Mouse (Mus musculus) embryonic facial prominence, embryonic 13.5 days (tissue): ENCODE data around the gene Csrnp2. TPM values are rescaled to one million over a fixed set of nuclear protein-coding genes. Genes with fewer than 3 reads are reported as not detected.
"Not testable (repeated sequence)": the region's sequence is repeated elsewhere in the genome, so short reads cannot be mapped to it uniquely, and the experiment has no call there.

ENCODE experiments used
- ATAC-seq: fragments of 200-750 bp; cut with Nextera tagmentation; 2 replicates; pipeline ENCODE4 v1.8.0; 2017; ENCODE audit warnings: low read depth; ENCODE audit not compliant: insufficient number of reproducible peaks, insufficient read depth, low FRiP score, low TSS enrichment
- H3K27ac ChIP-seq: fragments of 300-500 bp; sonication (generic); 2 replicates; pipeline ENCODE4 v1.5.1; 2015; ENCODE audit warnings: moderate library complexity, mild to moderate bottlenecking, inconsistent platforms
- H3K27me3 ChIP-seq: fragments of 300-500 bp; sonication (generic); 2 replicates; pipeline ENCODE4 v1.6.1; 2015; ENCODE audit warnings: mild to moderate bottlenecking, inconsistent platforms
- H3K36me3 ChIP-seq: fragments of 300-500 bp; sonication (generic); 2 replicates; pipeline ENCODE4 v1.6.1; 2015; ENCODE audit warnings: mild to moderate bottlenecking, inconsistent platforms
- H3K4me1 ChIP-seq: fragments of 300-500 bp; sonication (generic); 2 replicates; pipeline ENCODE4 v1.6.1; 2015; ENCODE audit warnings: inconsistent platforms
- H3K4me2 ChIP-seq: fragments of 300-500 bp; sonication (generic); 2 replicates; pipeline ENCODE4 v1.6.1; 2015; ENCODE audit warnings: moderate library complexity, mild to moderate bottlenecking, inconsistent platforms
- H3K4me3 ChIP-seq: fragments of 300-500 bp; sonication (generic); 2 replicates; pipeline ENCODE4 v1.5.1; 2015; ENCODE audit warnings: mild to moderate bottlenecking, inconsistent platforms
- H3K9ac ChIP-seq: fragments of 300-500 bp; sonication (generic); 2 replicates; pipeline ENCODE4 v1.6.1; 2015; ENCODE audit warnings: mild to moderate bottlenecking, inconsistent platforms
- H3K9me3 ChIP-seq: fragments of 300-500 bp; sonication (generic); 2 replicates; pipeline ENCODE4 v1.6.1; 2016; ENCODE audit warnings: inconsistent platforms
- WGBS: fragments of 180-500 bp; shearing (Covaris S2); methylation state at CpG from one replicate; pipeline ENCODE4 v1.1.7; 2015; ENCODE audit warnings: mixed read lengths; 5-methylcytosine and 5-hydroxymethylcytosine counted together
- polyA plus RNA-seq: library from polyadenylated mRNA; unstranded; fragments of >200 nt; fragmentation: Nextera tagmentation; extraction: Ambion mirVana; gene quantifications from 2 replicates; pipeline ENCODE4 v1.2.1, GENCODE M21; 2015

The Csrnp2 gene
- polyA plus RNA-seq, 1 experiment from 2014 or later: 24.8 TPM

GRCm38 (mm10) chr15:100510072-100510471 lies 14.8 kb upstream of the Csrnp2 start:
- Histone ChIP-seq H3K27me3 (no peaks in the 10 kb centered on the region), H3K36me3 (peaks cover 84% of the 10 kb centered on the region), H3K27ac (no peak overlapping the region), H3K4me2 (no peak overlapping the region), H3K4me1 (no peaks in the 10 kb centered on the region), H3K9ac (no peak overlapping the region), H3K9me3 (no peaks in the 10 kb centered on the region), H3K4me3 (no peak overlapping the region)
- WGBS: 87% methylated on average over 11 of the region's 11 CpGs
- no peak for ATAC-seq

DNA sequence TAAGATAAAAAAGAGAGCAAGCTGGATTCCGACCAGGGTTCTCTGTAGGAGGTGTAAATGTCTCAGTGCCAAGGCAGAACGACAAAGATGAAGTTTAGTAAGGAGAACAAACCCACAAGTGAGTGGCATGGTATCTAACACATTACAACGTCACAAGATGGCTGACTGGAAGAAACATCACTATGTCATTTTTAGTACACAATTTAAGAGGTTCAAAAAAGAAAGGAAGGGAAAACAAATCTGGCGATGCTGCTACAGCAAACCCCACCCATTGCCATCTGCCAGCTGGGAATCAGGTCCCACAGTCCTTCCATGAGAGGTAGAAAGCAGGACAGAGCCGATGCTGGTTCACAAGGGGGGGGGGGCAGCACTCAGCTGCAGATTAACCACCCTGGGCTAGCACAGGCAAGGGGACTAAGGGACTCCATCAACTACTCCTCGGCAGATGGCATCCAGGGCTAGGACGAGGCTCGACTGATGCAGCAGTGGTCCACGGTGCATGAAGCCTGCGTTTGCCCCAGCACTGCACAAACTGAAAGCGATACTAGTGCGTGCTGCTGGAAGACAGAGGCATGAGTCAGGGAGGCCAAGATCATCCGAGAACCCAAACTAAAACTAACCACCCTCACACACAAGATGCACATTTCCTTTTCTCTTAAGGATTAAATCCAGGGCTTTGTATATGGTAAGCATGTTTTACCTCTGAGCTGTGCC lies 13.3 kb upstream of the Csrnp2 start:
- Histone ChIP-seq H3K36me3 (peaks cover 85% of the 10 kb centered on the region), H3K27me3 (no peaks in the 10 kb centered on the region), H3K9ac (no peak overlapping the region), H3K4me3 (no peak overlapping the region), H3K4me2 (no peak overlapping the region), H3K4me1 (no peaks in the 10 kb centered on the region), H3K27ac (no peak overlapping the region), H3K9me3 (no peaks in the 10 kb centered on the region)
- WGBS: 90% methylated on average over 13 of the region's 13 CpGs
- no peak for ATAC-seq

GRCm38 (mm10) chr15:100499506-100499905 lies 4.2 kb upstream of the Csrnp2 start:
- H3K4me2 ChIP-seq, H3K4me3 ChIP-seq, H3K4me1 ChIP-seq, H3K27ac ChIP-seq, H3K9me3 ChIP-seq, ATAC-seq, H3K27me3 ChIP-seq, H3K9ac ChIP-seq: not testable (repeated sequence)
- H3K36me3 ChIP-seq: peaks cover 14% of the 10 kb centered on the region
- WGBS: 92% methylated on average over 8 of the region's 8 CpGs

DNA sequence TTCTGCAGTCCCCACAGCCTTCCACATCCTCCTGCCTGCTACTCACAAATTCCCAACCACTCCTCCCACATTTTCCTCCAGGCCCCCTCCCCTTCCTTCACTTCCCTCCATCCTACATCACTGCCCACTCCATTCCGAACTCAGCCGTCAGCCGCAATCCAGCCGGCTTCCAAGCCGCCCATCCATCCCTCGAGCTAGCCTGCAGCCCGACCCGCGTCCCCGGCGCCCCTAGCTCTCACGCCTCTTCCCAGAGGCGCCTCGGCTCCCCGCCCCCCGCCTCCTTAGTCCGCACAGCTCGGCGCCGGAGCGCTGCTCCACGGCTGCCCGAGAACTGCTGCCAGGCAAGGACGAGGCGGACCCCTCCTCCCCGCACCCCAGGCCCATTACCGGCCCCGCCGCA lies 641 bp downstream of the Csrnp2 start:
- Histone ChIP-seq H3K4me3 (peak overlapping the region; percentile 85), H3K4me2 (peak overlapping the region; percentile 79), H3K9ac (peak overlapping the region; percentile 96), H3K4me1 (peaks cover 42% of the 10 kb centered on the region), H3K9me3 (no peaks in the 10 kb centered on the region), H3K27me3 (no peaks in the 10 kb centered on the region), H3K27ac (peak overlapping the region; percentile 97), H3K36me3 (0 out of 2 replicates have a peak, but pooled peaks cover under 1% of the 10 kb centered on the region)
- peak; percentile 83 for ATAC-seq
- WGBS: under 1% methylated on average over 29 of the region's 29 CpGs

- Histone ChIP-seq H3K4me3 (no peak overlapping the region), H3K36me3 (peaks cover 27% of the 10 kb centered on the region), H3K9me3 (no peaks in the 10 kb centered on the region), H3K27ac (no peak overlapping the region), H3K27me3 (no peaks in the 10 kb centered on the region), H3K4me1 (peaks cover 45% of the 10 kb centered on the region), H3K4me2 (0 out of 2 replicates have a peak overlapping the region, but pooled peaks have one; percentile 79), H3K9ac (no peak overlapping the region)
- 69% methylated on average over 9 of the region's 9 CpGs for WGBS
- ATAC-seq: no peak
Measured at GRCm38 (mm10) chr15:100491966-100492365, 3.3 kb downstream of the Csrnp2 start.

DNA sequence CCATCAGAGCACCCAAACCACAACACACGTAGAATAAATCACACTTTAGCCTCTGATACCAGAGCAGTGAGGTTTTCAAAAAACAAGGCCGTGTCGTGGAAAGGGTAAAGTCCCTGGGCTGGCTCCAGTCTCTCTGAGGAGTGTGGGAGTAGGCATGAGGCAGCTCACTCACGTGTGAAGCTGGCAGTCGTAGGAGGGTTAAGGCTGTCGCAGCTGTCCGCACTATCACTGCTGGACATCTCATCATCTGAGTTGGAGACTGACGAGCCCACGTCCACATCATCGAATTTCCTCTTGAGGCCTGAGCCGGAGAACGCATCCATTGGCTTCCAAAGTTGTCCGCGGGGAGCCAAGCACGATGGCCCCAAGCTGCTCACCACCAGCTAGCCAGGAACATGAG lies 6.0 kb downstream of the Csrnp2 start:
- Histone ChIP-seq H3K4me3 (no peak overlapping the region), H3K36me3 (peaks cover 54% of the 10 kb centered on the region), H3K4me2 (no peak overlapping the region), H3K27ac (no peak overlapping the region), H3K27me3 (no peaks in the 10 kb centered on the region), H3K4me1 (peaks cover 44% of the 10 kb centered on the region), H3K9me3 (no peaks in the 10 kb centered on the region), H3K9ac (no peak overlapping the region)
- no peak for ATAC-seq
- 84% methylated on average over 15 of the region's 15 CpGs for WGBS

DNA sequence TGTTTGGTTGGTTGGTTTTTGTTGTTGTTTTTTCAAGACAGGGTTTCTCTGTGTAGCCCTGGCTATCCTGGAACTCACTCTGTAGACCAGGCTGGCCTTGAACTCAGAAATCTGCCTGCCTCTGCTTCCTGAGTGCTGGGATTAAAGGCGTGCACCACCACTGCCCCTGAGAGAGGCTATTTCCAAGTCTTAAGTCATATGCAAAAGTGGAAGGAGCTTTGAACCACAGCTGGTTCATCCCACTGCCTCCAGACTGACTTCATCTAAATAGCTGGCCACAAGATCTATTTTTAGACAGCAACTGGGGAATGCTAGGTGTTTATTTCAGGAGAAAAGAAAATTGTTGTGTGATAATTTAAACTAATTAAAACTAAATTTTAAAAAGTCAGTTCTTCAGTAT lies 7.0 kb downstream of the Csrnp2 start:
- not testable (repeated sequence) for H3K27me3 ChIP-seq, H3K9me3 ChIP-seq, H3K9ac ChIP-seq, H3K27ac ChIP-seq, ATAC-seq, H3K4me3 ChIP-seq, H3K4me2 ChIP-seq
- WGBS: 91% methylated on average over 1 of the region's 1 CpGs
- Histone ChIP-seq H3K4me1 (peaks cover 34% of the 10 kb centered on the region), H3K36me3 (peaks cover 63% of the 10 kb centered on the region)

DNA sequence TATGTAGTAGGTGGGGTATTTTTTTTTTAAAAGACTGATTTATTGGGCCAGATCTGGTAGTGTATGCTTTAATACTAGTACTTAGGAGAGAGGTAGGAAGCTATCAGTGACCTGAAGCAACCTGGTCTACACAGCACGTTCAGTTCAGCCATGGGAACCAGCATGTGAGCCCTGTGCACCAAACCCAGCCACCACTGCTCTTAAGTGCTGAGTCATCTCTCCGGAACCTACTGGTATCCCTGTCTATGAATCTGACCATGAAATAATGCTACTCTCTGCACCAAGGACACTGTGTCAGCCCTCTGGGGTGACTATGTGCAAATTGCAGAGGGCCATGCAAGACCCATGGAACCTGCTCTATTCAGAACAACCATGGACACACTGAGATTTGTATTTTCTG lies 8.2 kb downstream of the Csrnp2 start:
- H3K27ac ChIP-seq: no peak overlapping the region
- H3K4me2 ChIP-seq: no peak overlapping the region
- no peak overlapping the region for H3K9ac ChIP-seq
- no peak overlapping the region for H3K4me3 ChIP-seq
- H3K4me1 ChIP-seq: peaks cover 22% of the 10 kb centered on the region
- H3K9me3 ChIP-seq: no peaks in the 10 kb centered on the region
- peaks cover 75% of the 10 kb centered on the region for H3K36me3 ChIP-seq
- WGBS: 90% methylated on average over 2 of the region's 2 CpGs
- no peaks in the 10 kb centered on the region for H3K27me3 ChIP-seq
- no peak for ATAC-seq

GRCm38 (mm10) chr15:100486450-100486849 lies 8.8 kb downstream of the Csrnp2 start:
- no peak overlapping the region for H3K4me2 ChIP-seq
- no peak overlapping the region for H3K27ac ChIP-seq
- H3K9ac ChIP-seq: no peak overlapping the region
- peaks cover 17% of the 10 kb centered on the region for H3K4me1 ChIP-seq
- WGBS: 45% methylated on average over 7 of the region's 7 CpGs
- no peaks in the 10 kb centered on the region for H3K9me3 ChIP-seq
- no peaks in the 10 kb centered on the region for H3K27me3 ChIP-seq
- no peak overlapping the region for H3K4me3 ChIP-seq
- ATAC-seq: no peak
- H3K36me3 ChIP-seq: peaks cover 81% of the 10 kb centered on the region

GRCm38 (mm10) chr15:100485576-100485975 lies 9.7 kb downstream of the Csrnp2 start:
- no peak for ATAC-seq
- Histone ChIP-seq H3K27ac (no peak overlapping the region), H3K9ac (no peak overlapping the region), H3K9me3 (no peaks in the 10 kb centered on the region), H3K27me3 (no peaks in the 10 kb centered on the region), H3K4me1 (peaks cover 10% of the 10 kb centered on the region), H3K36me3 (peaks cover 90% of the 10 kb centered on the region), H3K4me2 (no peak overlapping the region), H3K4me3 (no peak overlapping the region)
- 85% methylated on average over 3 of the region's 3 CpGs for WGBS

DNA sequence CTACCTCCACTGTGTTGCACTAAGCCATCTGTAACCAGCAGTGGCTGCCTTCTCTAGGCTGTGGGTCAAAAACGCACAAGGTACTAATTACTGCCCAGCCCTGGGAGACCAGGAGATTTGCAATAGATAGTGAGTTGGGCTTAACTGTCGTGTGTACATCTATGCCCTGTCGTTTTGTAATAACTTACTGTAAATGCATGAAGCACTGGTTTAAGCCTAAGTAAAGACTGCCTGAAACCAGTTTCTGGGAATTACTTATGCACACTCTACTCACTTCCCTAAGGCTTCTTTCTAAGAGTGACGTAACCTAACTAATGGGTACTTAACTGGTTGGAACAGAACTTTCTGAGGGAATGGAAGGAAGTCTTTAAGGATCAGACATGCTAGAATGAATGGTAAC lies 16.4 kb downstream of the Csrnp2 start:
- no peak overlapping the region for H3K4me2 ChIP-seq
- no peak overlapping the region for H3K9ac ChIP-seq
- H3K9me3 ChIP-seq: no peaks in the 10 kb centered on the region
- 0 out of 2 replicates have a peak overlapping the region, but pooled peaks have one; percentile 16 for H3K27ac ChIP-seq
- WGBS: 55% methylated on average over 4 of the region's 4 CpGs
- no peak overlapping the region for H3K4me3 ChIP-seq
- no peaks in the 10 kb centered on the region for H3K27me3 ChIP-seq
- no peaks in the 10 kb centered on the region for H3K4me1 ChIP-seq
- ATAC-seq: no peak
- peaks cover 93% of the 10 kb centered on the region for H3K36me3 ChIP-seq

DNA sequence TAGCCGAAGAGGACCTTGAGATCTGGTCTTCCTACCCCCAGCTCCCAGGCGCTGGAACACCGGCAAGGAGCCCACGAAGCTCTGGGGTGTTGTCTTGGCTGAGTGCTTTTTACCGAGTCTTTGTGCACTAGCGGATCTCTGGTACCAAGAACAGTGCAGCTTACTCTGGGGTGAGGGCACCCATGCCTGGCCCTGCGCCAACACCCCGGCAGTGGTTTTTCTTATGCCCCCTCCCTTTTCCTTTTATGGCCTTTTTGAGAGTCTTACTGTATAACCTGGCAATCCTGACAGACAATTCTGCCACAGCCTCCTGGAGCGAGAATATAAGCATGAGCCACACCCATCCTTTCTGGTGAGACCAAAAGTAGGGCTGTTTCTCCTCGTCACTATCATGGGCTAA lies 16.9 kb downstream of the Csrnp2 start:
- H3K27ac ChIP-seq: 0 out of 2 replicates have a peak overlapping the region, but pooled peaks have one; percentile 11
- H3K4me3 ChIP-seq: no peak overlapping the region
- no peak for ATAC-seq
- 80% methylated on average over 10 of the region's 10 CpGs for whole genome bisulfite sequencing
- H3K27me3 ChIP-seq: no peaks in the 10 kb centered on the region
- H3K36me3 ChIP-seq: peaks cover 94% of the 10 kb centered on the region
- no peak overlapping the region for H3K9ac ChIP-seq
- H3K9me3 ChIP-seq: no peaks in the 10 kb centered on the region
- no peak overlapping the region for H3K4me2 ChIP-seq
- H3K4me1 ChIP-seq: no peaks in the 10 kb centered on the region
